Mouse (Mus musculus): Measurements from ENCODE around the gene Il17d.

DNA sequence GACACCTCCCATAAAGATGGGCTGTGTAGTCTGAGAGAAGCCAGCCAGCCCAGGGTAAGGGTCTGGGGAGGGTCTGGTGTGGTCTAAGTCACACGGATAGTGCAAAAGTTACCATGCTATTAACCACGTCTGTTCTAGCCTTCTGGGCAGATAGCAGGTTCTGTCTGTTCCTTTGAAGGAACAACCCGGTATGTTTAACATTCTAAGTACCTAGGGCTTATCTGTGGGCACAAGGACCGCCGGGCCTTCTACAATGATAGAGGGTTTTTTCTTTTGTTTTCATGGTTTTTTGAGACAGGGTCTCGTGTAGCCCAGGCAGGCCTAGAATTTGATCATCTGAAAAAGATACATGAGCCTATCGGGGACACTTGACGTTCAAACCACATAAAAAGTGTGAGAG is 21.6 kb downstream of the Il17d start:
- TF ChIP-seq ZC3H11A (IDR thresholded peaks at IDR 0.05; ENCODE audit: low read depth, low read length) (no peak), GABPA (IDR thresholded peaks at IDR 0.05; ENCODE audit: insufficient replicate concordance, low read depth, low read length) (no peak)

All from CH12.LX (cell line).